Mouse (Mus musculus) adrenal gland, postnatal 0 days (tissue): ENCODE results near the gene Ppm1k. TPM values are rescaled to one million over a fixed set of nuclear protein-coding genes. Genes with fewer than 3 reads are reported as not detected.

Experiments
- polyA plus RNA-seq: library from polyadenylated mRNA; unstranded; fragments of >200 nt; fragmentation: Nextera tagmentation; extraction: Ambion mirVana; gene quantifications from 2 replicates; pipeline ENCODE4 v1.2.1, GENCODE M21; 2015

Gene Ppm1k
- polyA plus RNA-seq: 4.9 and 8.1 TPM in 2 replicates

DNA sequence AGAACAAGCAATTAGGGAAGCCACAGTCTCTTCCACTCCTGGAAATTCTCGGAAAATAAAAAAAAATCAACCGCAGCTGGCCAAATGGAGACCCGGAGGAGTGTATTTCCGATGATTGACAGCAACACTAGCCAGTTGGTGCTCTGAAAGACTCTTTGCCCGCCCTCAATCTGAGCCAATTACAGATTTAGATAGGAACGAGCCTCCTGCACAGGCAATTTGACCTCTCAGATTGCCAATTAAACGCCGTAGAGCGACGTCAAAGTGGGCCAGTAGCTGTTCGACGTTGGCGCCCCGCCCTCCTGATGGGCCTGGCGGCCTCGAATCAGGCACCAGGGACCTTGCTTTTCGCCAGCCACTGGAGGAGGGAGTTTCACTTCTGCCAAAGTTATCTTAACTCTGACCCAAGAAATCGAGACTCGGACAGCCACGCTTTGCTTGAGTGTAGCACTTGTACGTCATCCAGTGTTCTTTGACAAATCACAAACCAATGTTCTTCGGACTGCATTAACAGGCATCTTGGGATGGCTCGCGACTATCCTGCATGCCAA lies at the start of gene Ppm1k:
Gene Ppm1k (minus strand): TSS at position 83 of the 551 bp plus-strand sequence.

DNA sequence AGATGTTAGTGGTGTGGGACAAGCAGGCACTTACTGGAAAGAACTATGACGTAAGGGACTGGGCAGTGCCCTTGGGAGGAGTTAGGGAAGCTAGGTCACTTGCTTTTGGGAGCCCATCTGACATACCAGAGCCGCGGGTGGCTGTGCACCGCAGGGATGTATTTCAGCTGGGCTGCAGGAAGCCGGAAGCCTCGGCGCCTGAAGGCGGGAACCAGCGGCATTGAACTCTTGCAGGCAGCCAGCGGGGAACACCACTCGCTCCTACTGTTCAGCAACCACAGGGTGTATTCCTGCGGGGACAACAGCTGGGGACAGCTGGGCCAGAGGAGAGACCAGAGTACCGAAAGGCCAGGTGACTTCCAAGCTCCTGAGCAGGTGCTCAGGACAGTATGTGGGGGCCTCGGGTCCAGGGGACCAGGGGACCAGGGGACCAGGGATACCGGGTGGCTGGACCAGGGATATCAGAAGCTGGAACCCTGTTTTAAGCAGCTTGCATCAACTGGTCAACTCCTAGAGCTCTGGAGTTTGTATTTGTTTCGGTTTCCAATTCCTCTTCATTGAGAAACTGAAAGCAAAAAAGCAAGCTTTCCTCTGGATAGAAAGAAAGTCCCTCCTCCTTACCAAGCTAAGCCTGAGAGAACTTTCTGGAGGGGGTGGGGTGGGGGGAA lies 45.7 kb upstream of the Ppm1k start, which contains the start of gene Herc6:
Gene Herc6 (plus strand): TSS at position 120 of the 668 bp plus-strand sequence.

Other genes with a start within 250 kb of the Ppm1k start
- gene Vmn1r16, start 206.0 kb downstream of the Ppm1k start, polyA plus RNA-seq: not detected in 2 replicates
- not detected in 2 replicates for gene Vmn1r17, start 171.7 kb downstream of the Ppm1k start, polyA plus RNA-seq
- not detected in 2 replicates for gene Vmn1r18, start 139.7 kb downstream of the Ppm1k start, polyA plus RNA-seq
- gene Vmn1r19, start 131.7 kb downstream of the Ppm1k start, polyA plus RNA-seq: not detected in 2 replicates
- not detected in 2 replicates for gene Vmn1r20, start 106.5 kb downstream of the Ppm1k start, polyA plus RNA-seq
- 7.4 and 10.1 TPM in 2 replicates for gene Herc6, start 45.5 kb upstream of the Ppm1k start, polyA plus RNA-seq
- 15.0 and 15.3 TPM in 2 replicates for gene Pyurf, start 156.6 kb upstream of the Ppm1k start, polyA plus RNA-seq
- gene Lancl2, start 167.1 kb upstream of the Ppm1k start, polyA plus RNA-seq: 13.5 and 16.0 TPM in 2 replicates